Mouse (Mus musculus): ENCODE measurements around the gene Acap3. TPM values are rescaled to one million over a fixed set of nuclear protein-coding genes. Genes with fewer than 3 reads are reported as not detected.
A peak's percentile ranks its signal among the peaks of the same experiment; 100 is the strongest.

Acap3 gene
- polyA plus RNA-seq, 1 experiment from 2014 or later = 67.8 TPM

DNA sequence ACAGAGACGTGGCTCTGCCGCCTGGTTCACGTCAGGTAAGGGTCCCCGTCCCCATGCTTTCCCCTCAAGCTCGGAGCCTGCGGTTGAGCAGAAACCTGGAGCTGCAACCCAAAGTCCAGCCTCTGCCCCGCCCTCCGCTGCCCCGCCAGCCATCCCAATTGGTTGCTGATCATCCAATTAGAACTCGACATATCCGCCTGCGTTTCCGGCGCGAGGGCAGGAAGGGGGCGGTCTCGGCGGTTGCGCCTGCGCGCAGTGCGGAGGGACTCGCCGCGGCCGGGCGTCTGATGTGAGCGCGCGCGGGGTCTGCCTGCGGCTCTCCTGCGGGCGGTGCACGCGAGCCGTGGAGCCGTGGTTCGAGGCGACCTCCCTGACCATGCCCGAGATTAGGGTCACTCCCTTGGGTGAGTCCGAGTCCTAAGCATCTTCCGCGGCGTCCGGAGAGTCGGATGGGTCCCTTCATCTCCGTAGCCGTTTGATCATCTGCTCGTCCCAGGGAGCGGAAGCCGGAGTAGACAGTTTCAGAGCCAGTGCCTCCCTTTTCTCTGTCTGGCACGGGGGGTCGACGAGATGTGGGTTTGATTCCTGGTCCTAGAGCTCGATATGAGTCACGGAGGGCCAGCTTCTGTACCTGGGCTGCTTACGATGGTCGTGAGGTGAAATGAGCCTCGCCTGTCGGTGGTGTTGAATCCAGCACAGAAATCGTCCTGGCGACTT, 22.1 kb upstream of the Acap3 start, which contains the start of the genes Cptp and Ints11:
Gene Cptp (minus strand): TSS at position 124 of the 717 bp plus-strand sequence.
Gene Ints11 (plus strand): TSS at position 230 of the 717 bp plus-strand sequence.
- Histone ChIP-seq H3K9ac (replicated peaks; ENCODE audit: low read depth, low read length) (peak within 1 kb of the TSS; percentile 72), H3K27ac (ENCODE audit: low read depth, low read length) (peak within 1 kb of the TSS; percentile 70), H3K9me3 (ENCODE audit: control insufficient read depth, low read length) (no peaks in the 10 kb centered on the region), H3K27me3 (ENCODE audit: control insufficient read depth, insufficient read depth, low read length) (no peaks in the 10 kb centered on the region), H3K4me3 (ENCODE audit: low read depth, low read length) (peak within 1 kb of the TSS; percentile 69), H3K4me1 (ENCODE audit: control insufficient read depth, insufficient read depth, low read length) (peaks cover 14% of the 10 kb centered on the region; the same call in 1 of the 2 replicates), H3K36me3 (ENCODE audit: control insufficient read depth, insufficient read depth, low read length) (peaks cover 28% of the 10 kb centered on the region), H3K4me2 (ENCODE audit: low read depth, low read length) (peak within 1 kb of the TSS; percentile 89)
- peak; percentile 96 for ATAC-seq (ENCODE audit: low read depth)
- under 1% methylated on average over 55 of the region's 63 CpGs for WGBS

DNA sequence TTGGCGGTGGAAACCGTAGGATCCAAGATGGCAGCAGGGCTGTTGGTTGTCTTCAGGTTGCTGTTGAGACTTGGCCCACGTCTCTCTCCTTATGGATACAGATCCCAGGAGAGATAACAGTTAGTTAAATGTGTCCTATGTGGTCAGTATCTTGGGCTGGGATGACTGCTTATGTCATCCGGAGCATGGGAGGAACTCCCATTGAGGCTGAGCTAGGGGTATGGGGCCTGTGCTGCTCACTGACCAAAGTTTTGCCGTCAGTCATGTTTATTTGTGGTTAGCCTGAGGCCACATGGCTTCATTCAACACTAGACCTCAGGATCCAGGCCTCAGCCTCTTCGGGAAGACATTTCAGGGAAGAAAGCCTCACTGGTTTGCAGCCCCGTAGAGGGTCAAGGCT, 20.2 kb upstream of the Acap3 start:
- peaks cover 33% of the 10 kb centered on the region for H3K36me3 ChIP-seq (ENCODE audit: control insufficient read depth, insufficient read depth, low read length)
- ATAC-seq (ENCODE audit: low read depth) = no peak
- peaks cover 14% of the 10 kb centered on the region; the same call in 1 of the 2 replicates for H3K4me1 ChIP-seq (ENCODE audit: control insufficient read depth, insufficient read depth, low read length)
- no peak overlapping the region for H3K4me2 ChIP-seq (ENCODE audit: low read depth, low read length)
- 95% methylated on average over 7 of the region's 7 CpGs for WGBS
- no peaks in the 10 kb centered on the region for H3K27me3 ChIP-seq (ENCODE audit: control insufficient read depth, insufficient read depth, low read length)
- H3K27ac ChIP-seq (ENCODE audit: low read depth, low read length) = no peak overlapping the region
- no peak overlapping the region for H3K4me3 ChIP-seq (ENCODE audit: low read depth, low read length)
- H3K9ac ChIP-seq (replicated peaks; ENCODE audit: low read depth, low read length) = no peak overlapping the region
- H3K9me3 ChIP-seq (ENCODE audit: control insufficient read depth, low read length) = no peaks in the 10 kb centered on the region

DNA sequence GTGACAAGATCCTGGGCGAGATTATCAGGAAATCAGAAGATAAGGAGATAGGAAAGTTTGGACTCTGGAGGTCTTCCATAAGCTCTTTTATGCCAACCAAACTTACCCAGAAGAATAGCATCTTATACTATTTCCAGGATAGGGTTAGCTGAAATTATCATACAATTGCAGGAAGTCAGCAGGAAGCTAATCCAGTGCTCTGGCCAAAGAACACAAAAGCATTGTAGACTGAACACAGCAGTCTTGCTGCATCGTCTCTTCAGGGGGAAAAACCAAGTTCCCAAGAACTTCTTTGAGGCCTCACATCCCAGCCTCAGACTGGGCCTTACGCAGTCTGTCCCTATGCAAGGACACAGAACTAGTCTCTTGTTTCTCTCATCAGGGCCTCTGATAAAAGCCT, 8.0 kb upstream of the Acap3 start:
- H3K36me3 ChIP-seq (ENCODE audit: control insufficient read depth, insufficient read depth, low read length) = peaks cover 44% of the 10 kb centered on the region
- H3K27ac ChIP-seq (ENCODE audit: low read depth, low read length) = no peak overlapping the region
- 84% methylated on average over 3 of the region's 3 CpGs for WGBS
- H3K9me3 ChIP-seq (ENCODE audit: control insufficient read depth, low read length) = no peaks in the 10 kb centered on the region
- H3K27me3 ChIP-seq (ENCODE audit: control insufficient read depth, insufficient read depth, low read length) = no peaks in the 10 kb centered on the region
- no peak overlapping the region for H3K9ac ChIP-seq (replicated peaks; ENCODE audit: low read depth, low read length)
- no peak overlapping the region for H3K4me2 ChIP-seq (ENCODE audit: low read depth, low read length)
- no peaks in the 10 kb centered on the region for H3K4me1 ChIP-seq (ENCODE audit: control insufficient read depth, insufficient read depth, low read length)
- no peak for ATAC-seq (ENCODE audit: low read depth)
- H3K4me3 ChIP-seq (ENCODE audit: low read depth, low read length) = no peak overlapping the region

DNA sequence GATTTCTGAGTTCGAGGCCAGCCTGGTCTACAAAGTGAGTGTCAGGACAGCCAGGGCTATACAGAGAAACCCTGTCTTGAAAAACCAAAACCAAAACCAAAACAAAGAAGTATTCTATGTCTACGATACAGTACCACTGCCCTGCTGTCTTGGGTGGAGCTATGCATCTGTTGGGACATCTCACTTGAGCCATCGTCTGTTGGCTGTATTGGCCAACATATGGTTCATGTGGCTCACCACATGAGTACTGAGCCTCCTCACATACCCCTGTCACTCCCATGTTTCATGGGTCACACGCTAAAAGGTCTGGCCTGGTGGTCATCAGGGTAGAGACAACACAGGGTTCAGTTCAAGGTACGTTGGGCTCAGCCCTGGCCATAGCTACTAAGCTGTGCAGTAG, 5.3 kb upstream of the Acap3 start:
- over 99% methylated on average over 5 of the region's 5 CpGs for WGBS

DNA sequence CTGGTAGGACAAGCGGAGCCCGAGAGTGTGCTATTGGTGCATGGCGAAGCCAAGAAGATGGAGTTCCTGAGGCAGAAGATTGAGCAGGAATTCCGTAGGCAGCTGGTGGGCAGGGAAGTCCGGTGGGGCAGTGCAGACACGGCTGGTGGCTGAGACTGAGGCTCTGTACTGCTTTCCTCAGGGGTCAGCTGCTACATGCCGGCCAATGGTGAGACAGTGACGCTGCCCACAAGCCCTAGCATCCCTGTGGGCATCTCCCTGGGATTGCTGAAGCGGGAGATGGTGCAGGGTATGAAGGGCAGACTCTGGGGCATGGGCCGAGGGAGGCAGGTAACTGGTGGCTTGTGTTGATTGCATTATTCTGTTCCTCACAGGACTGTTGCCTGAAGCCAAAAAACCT, 3.9 kb upstream of the Acap3 start:
- Histone ChIP-seq H3K4me2 (ENCODE audit: low read depth, low read length) (no peak overlapping the region), H3K27ac (ENCODE audit: low read depth, low read length) (no peak overlapping the region), H3K4me3 (ENCODE audit: low read depth, low read length) (no peak overlapping the region), H3K9ac (replicated peaks; ENCODE audit: low read depth, low read length) (no peak overlapping the region), H3K4me1 (ENCODE audit: control insufficient read depth, insufficient read depth, low read length) (peaks cover 10% of the 10 kb centered on the region), H3K27me3 (ENCODE audit: control insufficient read depth, insufficient read depth, low read length) (no peaks in the 10 kb centered on the region), H3K9me3 (ENCODE audit: control insufficient read depth, low read length) (no peaks in the 10 kb centered on the region), H3K36me3 (ENCODE audit: control insufficient read depth, insufficient read depth, low read length) (peaks cover 55% of the 10 kb centered on the region)
- no peak for ATAC-seq (ENCODE audit: low read depth)
- WGBS = 91% methylated on average over 10 of the region's 10 CpGs

More for the DNA sequence above, 5.3 kb upstream of the Acap3 start:
- no peaks in the 10 kb centered on the region for H3K27me3 ChIP-seq (ENCODE audit: control insufficient read depth, insufficient read depth, low read length)
- ATAC-seq (ENCODE audit: low read depth) = no peak
- H3K4me1 ChIP-seq (ENCODE audit: control insufficient read depth, insufficient read depth, low read length) = peaks cover 10% of the 10 kb centered on the region
- no peaks in the 10 kb centered on the region for H3K9me3 ChIP-seq (ENCODE audit: control insufficient read depth, low read length)
- H3K27ac ChIP-seq (ENCODE audit: low read depth, low read length) = no peak overlapping the region
- no peak overlapping the region for H3K9ac ChIP-seq (replicated peaks; ENCODE audit: low read depth, low read length)
- H3K4me3 ChIP-seq (ENCODE audit: low read depth, low read length) = no peak overlapping the region
- H3K36me3 ChIP-seq (ENCODE audit: control insufficient read depth, insufficient read depth, low read length) = peaks cover 55% of the 10 kb centered on the region
- no peak overlapping the region for H3K4me2 ChIP-seq (ENCODE audit: low read depth, low read length)

DNA sequence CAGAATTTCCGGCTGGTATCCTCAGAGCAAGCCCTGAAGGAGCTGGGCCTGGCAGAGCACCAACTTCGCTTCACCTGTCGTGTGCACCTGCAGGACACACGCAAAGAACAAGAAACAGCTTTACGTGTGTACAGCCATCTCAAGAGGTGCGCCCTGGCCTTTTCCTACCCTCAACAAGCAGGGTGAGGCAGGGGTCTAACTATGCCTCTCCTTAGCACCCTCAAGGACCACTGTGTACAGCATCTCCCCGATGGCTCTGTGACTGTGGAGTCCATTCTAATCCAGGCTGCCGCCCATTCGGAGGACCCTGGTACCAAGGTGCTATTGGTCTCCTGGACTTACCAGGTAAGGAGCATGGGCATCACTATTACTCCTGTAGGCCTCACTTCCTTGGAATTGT, 3.4 kb upstream of the Acap3 start:
- Histone ChIP-seq H3K4me1 (ENCODE audit: control insufficient read depth, insufficient read depth, low read length) (peaks cover 10% of the 10 kb centered on the region), H3K4me3 (ENCODE audit: low read depth, low read length) (no peak overlapping the region), H3K36me3 (ENCODE audit: control insufficient read depth, insufficient read depth, low read length) (peaks cover 53% of the 10 kb centered on the region), H3K27ac (ENCODE audit: low read depth, low read length) (no peak overlapping the region), H3K9me3 (ENCODE audit: control insufficient read depth, low read length) (no peaks in the 10 kb centered on the region), H3K4me2 (ENCODE audit: low read depth, low read length) (no peak overlapping the region), H3K27me3 (ENCODE audit: control insufficient read depth, insufficient read depth, low read length) (no peaks in the 10 kb centered on the region), H3K9ac (replicated peaks; ENCODE audit: low read depth, low read length) (no peak overlapping the region)
- 93% methylated on average over 9 of the region's 9 CpGs for WGBS
- no peak for ATAC-seq (ENCODE audit: low read depth)

DNA sequence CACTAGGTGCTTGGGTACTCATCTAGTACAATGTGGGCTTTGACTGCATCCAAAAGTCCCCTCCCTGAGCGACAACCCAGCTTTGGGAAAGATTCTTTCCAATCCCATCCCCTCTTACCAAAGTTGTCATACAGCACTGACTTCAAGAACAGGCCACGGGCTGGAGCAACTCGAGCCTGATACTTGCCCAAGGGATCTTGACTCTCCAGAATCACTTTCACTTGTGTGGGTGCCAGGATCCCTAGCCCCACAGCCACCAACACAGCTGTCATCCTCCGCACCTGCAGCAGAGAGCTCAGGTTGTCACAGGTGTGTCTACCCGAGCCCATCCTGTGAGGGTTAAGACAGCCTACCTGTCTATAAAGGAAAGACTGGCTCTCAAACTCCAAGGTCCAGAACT, 2.3 kb upstream of the Acap3 start:
- H3K36me3 ChIP-seq (ENCODE audit: control insufficient read depth, insufficient read depth, low read length) = peaks cover 46% of the 10 kb centered on the region
- no peak for ATAC-seq (ENCODE audit: low read depth)
- H3K4me2 ChIP-seq (ENCODE audit: low read depth, low read length) = peak overlapping the region; percentile 20; the same call in 1 of the 2 replicates

DNA sequence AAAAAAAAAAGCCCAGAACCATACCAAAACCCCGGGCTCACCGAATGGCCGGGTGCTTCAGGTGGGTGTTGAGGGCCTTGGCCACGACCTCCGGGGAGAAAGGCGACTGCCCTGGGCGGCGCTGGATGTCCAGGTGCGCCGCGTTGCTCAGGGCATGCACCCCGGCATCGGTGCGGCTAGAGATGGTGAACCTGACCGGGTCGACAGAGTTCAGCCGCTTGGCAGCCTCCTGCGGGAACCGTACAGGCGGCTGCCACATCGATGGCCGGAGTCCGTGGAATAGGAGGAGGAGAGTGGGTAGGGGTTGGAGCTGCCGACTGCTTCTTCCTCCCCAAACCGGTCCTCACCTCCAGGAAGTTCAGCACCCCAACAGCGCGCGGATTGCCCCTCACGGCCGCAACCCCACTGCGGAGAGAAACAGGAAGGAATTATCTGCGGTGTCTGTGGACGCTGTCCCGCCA, 581 bp upstream of the Acap3 start:
- WGBS = under 1% methylated on average over 34 of the region's 34 CpGs
- ATAC-seq (ENCODE audit: low read depth) = no peak
- Histone ChIP-seq H3K9ac (replicated peaks; ENCODE audit: low read depth, low read length) (peak overlapping the region; percentile 96), H3K36me3 (ENCODE audit: control insufficient read depth, insufficient read depth, low read length) (peaks cover 35% of the 10 kb centered on the region), H3K9me3 (ENCODE audit: control insufficient read depth, low read length) (no peaks in the 10 kb centered on the region), H3K4me2 (ENCODE audit: low read depth, low read length) (peak overlapping the region; percentile 98), H3K4me3 (ENCODE audit: low read depth, low read length) (peak overlapping the region; percentile 92), H3K27me3 (ENCODE audit: control insufficient read depth, insufficient read depth, low read length) (no peaks in the 10 kb centered on the region), H3K27ac (ENCODE audit: low read depth, low read length) (peak overlapping the region; percentile 34; the same call in 1 of the 2 replicates), H3K4me1 (ENCODE audit: control insufficient read depth, insufficient read depth, low read length) (peaks cover 34% of the 10 kb centered on the region)

More for the DNA sequence above, 2.3 kb upstream of the Acap3 start:
- Histone ChIP-seq H3K9me3 (ENCODE audit: control insufficient read depth, low read length) (no peaks in the 10 kb centered on the region), H3K4me3 (ENCODE audit: low read depth, low read length) (no peak overlapping the region), H3K27me3 (ENCODE audit: control insufficient read depth, insufficient read depth, low read length) (no peaks in the 10 kb centered on the region), H3K27ac (ENCODE audit: low read depth, low read length) (no peak overlapping the region), H3K4me1 (ENCODE audit: control insufficient read depth, insufficient read depth, low read length) (peaks cover 21% of the 10 kb centered on the region), H3K9ac (replicated peaks; ENCODE audit: low read depth, low read length) (no peak overlapping the region)
- WGBS = 85% methylated on average over 5 of the region's 5 CpGs

DNA sequence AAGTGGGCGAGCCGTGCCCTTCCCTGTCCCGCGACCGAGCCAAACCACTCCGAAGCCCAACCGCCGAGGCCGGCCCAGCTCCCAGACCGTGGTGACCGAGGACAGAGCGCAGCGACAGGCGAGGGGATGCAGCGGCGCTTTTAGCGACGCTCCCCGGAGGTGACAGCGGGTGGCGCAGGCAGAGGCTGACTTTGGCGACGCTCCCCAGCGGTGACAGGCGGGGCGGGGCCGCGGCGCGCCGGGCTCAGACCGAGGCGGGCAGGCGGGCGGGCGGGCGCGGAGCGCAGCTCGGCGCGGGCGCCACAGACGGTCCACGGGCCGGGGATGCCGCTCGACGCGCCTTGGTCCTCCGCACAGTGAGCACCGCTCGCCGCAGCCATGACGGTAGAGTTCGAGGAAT, 395 bp downstream of the Acap3 start:
- 1% methylated on average over 39 of the region's 56 CpGs for WGBS
- peak; percentile 92 for ATAC-seq (ENCODE audit: low read depth)
- peak overlapping the region; percentile 99 for H3K27ac ChIP-seq (ENCODE audit: low read depth, low read length)
- H3K4me3 ChIP-seq (ENCODE audit: low read depth, low read length) = peak overlapping the region; percentile 92
- H3K9me3 ChIP-seq (ENCODE audit: control insufficient read depth, low read length) = no peaks in the 10 kb centered on the region
- H3K27me3 ChIP-seq (ENCODE audit: control insufficient read depth, insufficient read depth, low read length) = no peaks in the 10 kb centered on the region
- peaks cover 35% of the 10 kb centered on the region for H3K36me3 ChIP-seq (ENCODE audit: control insufficient read depth, insufficient read depth, low read length)
- peaks cover 34% of the 10 kb centered on the region for H3K4me1 ChIP-seq (ENCODE audit: control insufficient read depth, insufficient read depth, low read length)
- peak overlapping the region; percentile 96 for H3K9ac ChIP-seq (replicated peaks; ENCODE audit: low read depth, low read length)
- peak overlapping the region; percentile 98 for H3K4me2 ChIP-seq (ENCODE audit: low read depth, low read length)

All from neural tube, embryonic 14.5 days (tissue).